ENCODE assay signal across 19 mouse cellular contexts in genomic region chr1:128463478-128463877, GRCm38 (mm10). TPM values are rescaled to one million over a fixed set of nuclear protein-coding genes. Genes with fewer than 3 reads are reported as not detected.
DNase-seq lines count a peak whose midpoint lies in the region; ATAC-seq lines count a peak whose summit lies in the region.
"Had no signal": no experiment of that assay in that cellular context is flagged by ENCODE, and none has a peak within 500 bp of the region (broad histone marks: within the 10 kb centered on the region; RNA-seq: fewer than 3 reads in every experiment).

No protein-coding gene starts in this region.

- peak; percentile 60 for DNase-seq in 416B (ENCODE audit: low read depth)
- no peak for DNase-seq in urinary bladder, postnatal 36 days (ENCODE audit: low spot score in 2 of 2)
- no peak for DNase-seq in heart, postnatal 4 days
- DNase-seq in lung, postnatal 10 days, result no peak
- DNase-seq: adrenal gland, adult 2 months; adrenal gland, postnatal 14 days; cerebellum, adult 11-12 months; cerebellum, adult 8-10 months; cerebellum, postnatal 10 days; cerebellum, postnatal 36 days; forebrain, postnatal 0 days; gastrocnemius, postnatal 36 days had no signal

- ATAC-seq in common myeloid progenitor, adult 5-6 weeks (replicated peaks; ENCODE audit: low read depth, poor library complexity, severe bottlenecking), result peak; percentile 85
- peak; percentile 80 for ATAC-seq in megakaryocyte, adult 5-6 weeks (ENCODE audit: poor library complexity, severe bottlenecking)
- ATAC-seq in neutrophil, adult 5-6 weeks (ENCODE audit: extremely low read depth, insufficient number of reproducible peaks, low FRiP score, poor library complexity, severe bottlenecking), result 0 out of 2 replicates have a peak, but pooled peaks have one; percentile 36
- ATAC-seq: CD4-positive, CD25-positive, alpha-beta regulatory T cell, adult 4 months; forebrain, embryonic 14.5 days; forebrain, postnatal 0 days; hindbrain, postnatal 0 days; inflammation-experienced regulatory T-cells, adult 6 months had no signal

RNA-seq across cellular contexts. Expression of gene Dars, which starts 46.3 kb away (rescaled TPM):
- 292 TPM in 2 replicates for total RNA-seq in common myeloid progenitor, adult 5-6 weeks (2017)
- 101 and 106 TPM in 2 replicates for total RNA-seq in megakaryocyte, adult 5-6 weeks (2015)
- total RNA-seq in megakaryocyte, adult 5-6 weeks (2017), result 149 and 150 TPM in 2 replicates
- 55.2 and 69.4 TPM in 2 replicates for total RNA-seq in neutrophil, adult 5-6 weeks (2017)
- total RNA-seq in heart, postnatal 4 days (2021), result 10 to 100 TPM; 56.5 to 57.8 TPM
